Mouse (Mus musculus): ENCODE data around the gene Rtl8a. TPM values are rescaled to one million over a fixed set of nuclear protein-coding genes. Genes with fewer than 3 reads are reported as not detected.
"Not testable (repeated sequence)": the region's sequence is repeated elsewhere in the genome, so short reads cannot be mapped to it uniquely, and the experiment has no call there.

Rtl8a gene
- polyA plus RNA-seq (2016; fragmentation: Nextera tagmentation; extraction: Ambion mirVana) = 146 and 157 TPM in 2 replicates

- 0 out of 2 replicates have a peak within 1 kb of the TSS, but pooled peaks have one; percentile 26 for H3K9ac ChIP-seq
- H3K4me3 ChIP-seq = peak within 1 kb of the TSS; percentile 22
- not testable (repeated sequence) for H3K36me3 ChIP-seq; H3K9me3 ChIP-seq; H3K4me1 ChIP-seq; H3K27me3 ChIP-seq (replicated peaks); H3K27ac ChIP-seq
- H3K4me2 ChIP-seq (replicated peaks) = peak within 1 kb of the TSS; percentile 50
- 23% methylated on average over 10 of the region's 50 CpGs for WGBS
- peak; percentile 95 for ATAC-seq (ENCODE audit: low FRiP score, low read depth)
These were observed at the start of gene Rtl8a for GRCm38 (mm10) chrX:53642980-53643961. Gene Rtl8a (minus strand): TSS chrX:53643682.

GRCm38 (mm10) chrX:53693141-53693540 is 49.7 kb upstream of the Rtl8a start:
- no peaks in the 10 kb centered on the region for H3K9me3 ChIP-seq
- H3K27ac ChIP-seq = no peak overlapping the region
- no peaks in the 10 kb centered on the region for H3K36me3 ChIP-seq
- WGBS = 71% methylated on average over 2 of the region's 2 CpGs
- no peak overlapping the region for H3K9ac ChIP-seq
- no peaks in the 10 kb centered on the region for H3K27me3 ChIP-seq (replicated peaks)
- no peak for ATAC-seq (ENCODE audit: low FRiP score, low read depth)
- H3K4me2 ChIP-seq (replicated peaks) = no peak overlapping the region
- H3K4me3 ChIP-seq = no peak overlapping the region
- no peaks in the 10 kb centered on the region for H3K4me1 ChIP-seq

GRCm38 (mm10) chrX:53692065-53692464 is 48.6 kb upstream of the Rtl8a start:
- Histone ChIP-seq H3K27ac (no peak overlapping the region), H3K4me3 (no peak overlapping the region), H3K9me3 (no peaks in the 10 kb centered on the region), H3K4me1 (no peaks in the 10 kb centered on the region), H3K36me3 (no peaks in the 10 kb centered on the region), H3K27me3 (replicated peaks) (no peaks in the 10 kb centered on the region), H3K4me2 (replicated peaks) (no peak overlapping the region), H3K9ac (no peak overlapping the region)
- no peak for ATAC-seq (ENCODE audit: low FRiP score, low read depth)
- WGBS = 66% methylated on average over 2 of the region's 2 CpGs

- not testable (repeated sequence) for H3K4me1 ChIP-seq; H3K9me3 ChIP-seq; H3K36me3 ChIP-seq; H3K9ac ChIP-seq; H3K4me3 ChIP-seq; H3K27ac ChIP-seq; H3K4me2 ChIP-seq (replicated peaks); ATAC-seq (ENCODE audit: low FRiP score, low read depth); H3K27me3 ChIP-seq (replicated peaks)
- WGBS = 85% methylated on average over 2 of the region's 4 CpGs
These were observed 41.2 kb upstream of the Rtl8a start for GRCm38 (mm10) chrX:53684676-53685075.

- H3K4me2 ChIP-seq (replicated peaks); H3K4me1 ChIP-seq; H3K36me3 ChIP-seq; H3K27me3 ChIP-seq (replicated peaks); H3K27ac ChIP-seq; ATAC-seq (ENCODE audit: low FRiP score, low read depth); H3K9ac ChIP-seq; H3K4me3 ChIP-seq; H3K9me3 ChIP-seq: not testable (repeated sequence)
- WGBS = 73% methylated on average over 3 of the region's 3 CpGs
These were observed 39.2 kb upstream of the Rtl8a start for GRCm38 (mm10) chrX:53682650-53683049.

- H3K27me3 ChIP-seq (replicated peaks); H3K36me3 ChIP-seq; H3K27ac ChIP-seq; H3K4me1 ChIP-seq; H3K9ac ChIP-seq; H3K4me2 ChIP-seq (replicated peaks); H3K9me3 ChIP-seq; ATAC-seq (ENCODE audit: low FRiP score, low read depth); H3K4me3 ChIP-seq: not testable (repeated sequence)
- 5% methylated on average over 1 of the region's 2 CpGs for WGBS
These were observed 33.5 kb upstream of the Rtl8a start for GRCm38 (mm10) chrX:53676943-53677342.

GRCm38 (mm10) chrX:53670696-53671095 is 27.2 kb upstream of the Rtl8a start:
- H3K9me3 ChIP-seq; H3K9ac ChIP-seq; H3K27ac ChIP-seq; H3K36me3 ChIP-seq; H3K4me3 ChIP-seq; H3K4me1 ChIP-seq; H3K27me3 ChIP-seq (replicated peaks): not testable (repeated sequence)
- ATAC-seq (ENCODE audit: low FRiP score, low read depth) = peak; percentile 54
- peak overlapping the region; percentile 40 for H3K4me2 ChIP-seq (replicated peaks)
- WGBS = 18% methylated on average over 4 of the region's 4 CpGs

- Histone ChIP-seq H3K9me3 (no peaks in the 10 kb centered on the region), H3K4me3 (0 out of 2 replicates have a peak within 1 kb of the TSS, but pooled peaks have one; percentile 11), H3K9ac (no peak within 1 kb of the TSS), H3K27ac (no peak within 1 kb of the TSS), H3K36me3 (no peaks in the 10 kb centered on the region), H3K4me1 (no peaks in the 10 kb centered on the region), H3K4me2 (replicated peaks) (peak within 1 kb of the TSS; percentile 45), H3K27me3 (replicated peaks) (no peaks in the 10 kb centered on the region)
- WGBS = 20% methylated on average over 13 of the region's 15 CpGs
- ATAC-seq (ENCODE audit: low FRiP score, low read depth) = peak; percentile 94
These were observed 26.8 kb upstream of the Rtl8a start, which contains the start of gene Rtl8b for GRCm38 (mm10) chrX:53670294-53670693. Gene Rtl8b (minus strand): TSS chrX:53670408.

- H3K4me1 ChIP-seq; H3K9ac ChIP-seq; H3K9me3 ChIP-seq; H3K27ac ChIP-seq; H3K27me3 ChIP-seq (replicated peaks); H3K36me3 ChIP-seq: not testable (repeated sequence)
- H3K4me3 ChIP-seq = 0 out of 2 replicates have a peak overlapping the region, but pooled peaks have one; percentile 11
- H3K4me2 ChIP-seq (replicated peaks) = peak overlapping the region; percentile 45
- no CpG with 5 or more reads among the region's 36 CpGs for whole genome bisulfite sequencing
- peak; percentile 63 for ATAC-seq (ENCODE audit: low FRiP score, low read depth)
These were observed 26.2 kb upstream of the Rtl8a start for GRCm38 (mm10) chrX:53669557-53670270.

GRCm38 (mm10) chrX:53652917-53653316 is 9.4 kb upstream of the Rtl8a start:
- H3K36me3 ChIP-seq; H3K4me2 ChIP-seq (replicated peaks); H3K4me1 ChIP-seq; H3K4me3 ChIP-seq; H3K27ac ChIP-seq; ATAC-seq (ENCODE audit: low FRiP score, low read depth); H3K9me3 ChIP-seq; H3K9ac ChIP-seq; H3K27me3 ChIP-seq (replicated peaks): not testable (repeated sequence)
- 65% methylated on average over 4 of the region's 4 CpGs for WGBS

- H3K9ac ChIP-seq = no peak overlapping the region
These were observed 2.4 kb upstream of the Rtl8a start for GRCm38 (mm10) chrX:53645885-53646284.

GRCm38 (mm10) chrX:53642604-53642979 is 890 bp downstream of the Rtl8a start:
- Histone ChIP-seq H3K4me2 (replicated peaks) (peak overlapping the region; percentile 45), H3K9ac (0 out of 2 replicates have a peak overlapping the region, but pooled peaks have one; percentile 26), H3K4me3 (0 out of 2 replicates have a peak overlapping the region, but pooled peaks have one; percentile 16)
- not testable (repeated sequence) for H3K36me3 ChIP-seq; H3K4me1 ChIP-seq; H3K9me3 ChIP-seq; H3K27ac ChIP-seq; H3K27me3 ChIP-seq (replicated peaks)
- peak; percentile 25 for ATAC-seq (ENCODE audit: low FRiP score, low read depth)
- WGBS = 57% methylated on average over 4 of the region's 4 CpGs

More at GRCm38 (mm10) chrX:53645885-53646284, 2.4 kb upstream of the Rtl8a start:
- 73% methylated on average over 6 of the region's 6 CpGs for WGBS
- no peak overlapping the region for H3K4me3 ChIP-seq
- no peaks in the 10 kb centered on the region for H3K9me3 ChIP-seq
- no peak overlapping the region for H3K4me2 ChIP-seq (replicated peaks)
- no peaks in the 10 kb centered on the region for H3K27me3 ChIP-seq (replicated peaks)
- no peak overlapping the region for H3K27ac ChIP-seq
- H3K36me3 ChIP-seq = no peaks in the 10 kb centered on the region
- H3K4me1 ChIP-seq = no peaks in the 10 kb centered on the region
- ATAC-seq (ENCODE audit: low FRiP score, low read depth) = no peak

Data from neural tube, embryonic 12.5 days (tissue).